Mouse (Mus musculus): ENCODE data around the gene Fam43b. TPM values are rescaled to one million over a fixed set of nuclear protein-coding genes. Genes with fewer than 3 reads are reported as not detected.

Fam43b gene
- polyA plus RNA-seq, 1 experiment from 2014 or later, result 9.1 TPM

GRCm38 (mm10) chr4:138358176-138358575 lies 38.2 kb downstream of the Fam43b start:
- H3K27ac ChIP-seq (ENCODE audit: low read depth, low read length), result no peak overlapping the region
- H3K9ac ChIP-seq (replicated peaks; ENCODE audit: low read depth, low read length), result no peak overlapping the region
- ATAC-seq (ENCODE audit: low read depth), result no peak
- 86% methylated on average over 3 of the region's 3 CpGs for WGBS
- H3K4me3 ChIP-seq (ENCODE audit: low read depth, low read length), result no peak overlapping the region
- H3K27me3 ChIP-seq (ENCODE audit: control insufficient read depth, insufficient read depth, low read length), result no peaks in the 10 kb centered on the region
- H3K4me1 ChIP-seq (ENCODE audit: control insufficient read depth, insufficient read depth, low read length), result peaks cover 5% of the 10 kb centered on the region; the same call in 1 of the 2 replicates
- no peak overlapping the region for H3K4me2 ChIP-seq (ENCODE audit: low read depth, low read length)
- no peaks in the 10 kb centered on the region for H3K9me3 ChIP-seq (ENCODE audit: control insufficient read depth, low read length)
- no peaks in the 10 kb centered on the region for H3K36me3 ChIP-seq (ENCODE audit: control insufficient read depth, insufficient read depth, low read length)

DNA sequence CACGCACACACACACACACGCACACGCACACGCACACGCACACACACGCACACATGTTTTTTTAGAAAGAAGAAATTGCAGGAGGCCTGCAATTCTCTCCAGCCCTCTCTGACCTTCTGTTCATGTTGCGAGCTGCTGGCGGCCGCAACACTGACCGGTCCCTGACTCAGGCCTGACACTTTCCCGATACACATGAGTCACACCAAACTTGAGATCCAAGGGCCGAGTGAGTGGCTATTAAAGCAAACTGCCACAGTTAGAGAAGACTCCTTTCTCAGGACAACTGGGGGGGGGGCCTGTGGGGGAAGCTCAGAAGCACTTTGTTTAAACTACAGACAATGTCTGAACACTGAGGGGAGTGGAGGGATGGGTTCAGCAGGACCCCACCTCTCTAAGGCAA lies 39.8 kb downstream of the Fam43b start:
- Histone ChIP-seq H3K4me1 (ENCODE audit: control insufficient read depth, insufficient read depth, low read length) (peaks cover 4% of the 10 kb centered on the region; the same call in 1 of the 2 replicates), H3K9ac (replicated peaks; ENCODE audit: low read depth, low read length) (no peak overlapping the region), H3K4me3 (ENCODE audit: low read depth, low read length) (no peak overlapping the region), H3K27me3 (ENCODE audit: control insufficient read depth, insufficient read depth, low read length) (no peaks in the 10 kb centered on the region), H3K36me3 (ENCODE audit: control insufficient read depth, insufficient read depth, low read length) (no peaks in the 10 kb centered on the region), H3K9me3 (ENCODE audit: control insufficient read depth, low read length) (no peaks in the 10 kb centered on the region), H3K27ac (ENCODE audit: low read depth, low read length) (no peak overlapping the region), H3K4me2 (ENCODE audit: low read depth, low read length) (no peak overlapping the region)
- ATAC-seq (ENCODE audit: low read depth), result no peak
- WGBS, result 92% methylated on average over 12 of the region's 12 CpGs

DNA sequence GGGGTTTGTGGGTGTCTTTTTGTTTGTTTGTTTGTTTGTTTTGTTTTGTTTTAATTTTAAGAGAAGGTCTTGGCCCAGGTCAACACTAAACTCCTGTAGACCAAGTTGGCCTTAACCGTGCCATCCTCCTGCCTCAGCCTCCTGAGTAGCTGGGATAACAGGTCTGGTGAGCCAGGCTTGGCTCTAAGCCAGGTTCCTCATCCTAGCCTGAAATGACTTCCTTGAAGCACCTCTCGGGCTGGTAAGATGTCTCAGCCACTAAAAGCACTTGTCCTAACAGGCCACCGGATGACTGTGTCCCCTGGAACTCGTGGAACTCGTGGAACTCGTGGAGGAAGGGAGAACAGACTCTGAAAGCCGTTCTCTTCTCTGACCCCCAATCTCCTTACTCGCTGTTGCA lies 40.2 kb downstream of the Fam43b start:
- Histone ChIP-seq H3K9ac (replicated peaks; ENCODE audit: low read depth, low read length) (no peak overlapping the region), H3K4me1 (ENCODE audit: control insufficient read depth, insufficient read depth, low read length) (peaks cover under 1% of the 10 kb centered on the region; the same call in 1 of the 2 replicates), H3K4me2 (ENCODE audit: low read depth, low read length) (no peak overlapping the region), H3K27me3 (ENCODE audit: control insufficient read depth, insufficient read depth, low read length) (no peaks in the 10 kb centered on the region), H3K36me3 (ENCODE audit: control insufficient read depth, insufficient read depth, low read length) (no peaks in the 10 kb centered on the region), H3K4me3 (ENCODE audit: low read depth, low read length) (no peak overlapping the region), H3K27ac (ENCODE audit: low read depth, low read length) (no peak overlapping the region), H3K9me3 (ENCODE audit: control insufficient read depth, low read length) (no peaks in the 10 kb centered on the region)
- no peak for ATAC-seq (ENCODE audit: low read depth)
- WGBS, result 88% methylated on average over 8 of the region's 8 CpGs

GRCm38 (mm10) chr4:138355496-138355895 lies 40.8 kb downstream of the Fam43b start:
- H3K4me3 ChIP-seq (ENCODE audit: low read depth, low read length), result no peak overlapping the region
- no peak overlapping the region for H3K9ac ChIP-seq (replicated peaks; ENCODE audit: low read depth, low read length)
- no peak for ATAC-seq (ENCODE audit: low read depth)
- H3K36me3 ChIP-seq (ENCODE audit: control insufficient read depth, insufficient read depth, low read length), result no peaks in the 10 kb centered on the region
- H3K27me3 ChIP-seq (ENCODE audit: control insufficient read depth, insufficient read depth, low read length), result no peaks in the 10 kb centered on the region
- no peak overlapping the region for H3K27ac ChIP-seq (ENCODE audit: low read depth, low read length)
- WGBS, result 97% methylated on average over 2 of the region's 2 CpGs
- no peak overlapping the region for H3K4me2 ChIP-seq (ENCODE audit: low read depth, low read length)
- H3K4me1 ChIP-seq (ENCODE audit: control insufficient read depth, insufficient read depth, low read length), result no peaks in the 10 kb centered on the region
- H3K9me3 ChIP-seq (ENCODE audit: control insufficient read depth, low read length), result no peaks in the 10 kb centered on the region

DNA sequence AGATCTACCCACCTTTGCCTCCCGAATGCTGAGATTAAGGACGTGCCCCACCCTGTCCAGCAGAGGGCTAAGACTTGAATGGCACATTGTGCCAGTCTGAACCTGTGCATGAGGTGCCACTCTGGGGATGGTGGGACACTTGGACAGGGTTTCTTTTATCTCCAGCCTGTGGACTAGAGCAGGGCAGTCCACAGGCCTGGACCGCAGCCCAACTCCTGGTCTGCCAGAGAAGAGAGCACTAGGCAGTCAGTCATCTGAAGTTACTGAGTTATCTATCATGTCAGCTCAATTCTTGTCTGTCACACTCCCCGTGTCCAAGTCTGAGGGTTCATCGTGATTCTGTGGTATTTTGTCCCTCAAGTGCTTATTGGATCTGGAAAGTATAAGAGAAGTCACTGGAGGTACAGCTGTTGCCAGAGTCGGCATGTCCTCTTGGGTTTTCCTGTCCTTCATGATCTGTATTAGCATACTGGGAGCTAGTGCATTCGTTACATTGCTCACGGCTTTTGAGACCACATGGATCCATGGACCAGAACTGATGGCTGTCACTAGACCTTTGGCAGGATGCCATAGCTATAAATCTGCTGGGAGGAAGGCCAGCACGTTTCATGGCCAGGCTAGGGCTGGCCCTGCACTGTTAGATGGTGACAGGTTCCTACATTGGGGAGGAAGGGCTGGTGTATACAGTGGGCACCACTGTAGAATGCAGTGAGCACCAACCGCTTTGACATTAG lies 42.7 kb downstream of the Fam43b start:
- H3K4me1 ChIP-seq (ENCODE audit: control insufficient read depth, insufficient read depth, low read length), result no peaks in the 10 kb centered on the region
- no peaks in the 10 kb centered on the region for H3K36me3 ChIP-seq (ENCODE audit: control insufficient read depth, insufficient read depth, low read length)
- WGBS, result 64% methylated on average over 10 of the region's 10 CpGs
- H3K27ac ChIP-seq (ENCODE audit: low read depth, low read length), result no peak overlapping the region
- H3K27me3 ChIP-seq (ENCODE audit: control insufficient read depth, insufficient read depth, low read length), result no peaks in the 10 kb centered on the region
- H3K9me3 ChIP-seq (ENCODE audit: control insufficient read depth, low read length), result no peaks in the 10 kb centered on the region
- no peak overlapping the region for H3K4me2 ChIP-seq (ENCODE audit: low read depth, low read length)
- no peak for ATAC-seq (ENCODE audit: low read depth)
- no peak overlapping the region for H3K9ac ChIP-seq (replicated peaks; ENCODE audit: low read depth, low read length)
- no peak overlapping the region for H3K4me3 ChIP-seq (ENCODE audit: low read depth, low read length)

DNA sequence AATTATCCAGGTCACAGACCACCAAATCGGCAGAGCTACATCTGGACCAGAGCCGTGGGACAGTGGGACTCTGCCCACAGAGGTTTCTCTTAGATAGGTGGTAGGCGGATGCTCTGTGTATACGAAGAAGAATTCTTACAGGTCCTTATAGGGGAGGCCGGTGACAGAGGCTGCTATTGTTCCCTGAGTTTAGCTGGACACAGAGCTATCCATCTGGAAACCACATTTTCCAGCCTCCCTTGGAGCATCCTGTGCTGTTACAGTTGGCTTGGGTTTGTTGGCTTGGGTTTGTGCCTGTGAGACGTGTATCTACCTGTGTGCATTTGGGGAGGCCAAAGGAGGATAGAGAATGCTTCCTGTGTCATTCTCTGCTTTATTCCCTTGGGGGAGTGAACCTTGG lies 43.6 kb downstream of the Fam43b start:
- H3K27me3 ChIP-seq (ENCODE audit: control insufficient read depth, insufficient read depth, low read length), result no peaks in the 10 kb centered on the region
- H3K4me3 ChIP-seq (ENCODE audit: low read depth, low read length), result no peak overlapping the region
- H3K4me2 ChIP-seq (ENCODE audit: low read depth, low read length), result no peak overlapping the region
- ATAC-seq (ENCODE audit: low read depth), result no peak
- no peak overlapping the region for H3K9ac ChIP-seq (replicated peaks; ENCODE audit: low read depth, low read length)
- H3K4me1 ChIP-seq (ENCODE audit: control insufficient read depth, insufficient read depth, low read length), result no peaks in the 10 kb centered on the region
- no peaks in the 10 kb centered on the region for H3K36me3 ChIP-seq (ENCODE audit: control insufficient read depth, insufficient read depth, low read length)
- H3K27ac ChIP-seq (ENCODE audit: low read depth, low read length), result no peak overlapping the region
- no peaks in the 10 kb centered on the region for H3K9me3 ChIP-seq (ENCODE audit: control insufficient read depth, low read length)
- WGBS, result 89% methylated on average over 6 of the region's 6 CpGs

DNA sequence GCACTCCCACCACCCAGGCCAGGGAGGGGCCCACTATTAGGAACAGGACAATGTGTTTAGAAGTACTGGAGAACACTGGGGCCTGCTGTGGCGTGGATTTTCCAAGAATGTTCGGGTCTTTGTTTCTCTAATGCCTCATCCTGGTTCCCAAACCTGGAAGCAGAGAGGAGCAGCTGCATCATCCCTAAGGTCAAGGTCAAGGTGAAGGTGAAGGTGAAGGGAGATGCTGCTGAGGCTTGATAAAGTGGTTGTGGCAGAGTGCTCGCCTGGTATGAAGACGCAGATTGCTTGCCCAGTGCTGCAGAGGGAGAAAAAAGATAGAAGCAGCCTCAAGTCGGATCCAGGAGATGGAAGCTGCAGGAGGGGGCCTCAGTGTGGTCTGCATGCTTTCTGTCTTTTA lies 44.5 kb downstream of the Fam43b start:
- no peaks in the 10 kb centered on the region for H3K9me3 ChIP-seq (ENCODE audit: control insufficient read depth, low read length)
- WGBS, result 87% methylated on average over 5 of the region's 5 CpGs
- H3K27ac ChIP-seq (ENCODE audit: low read depth, low read length), result no peak overlapping the region
- no peaks in the 10 kb centered on the region for H3K36me3 ChIP-seq (ENCODE audit: control insufficient read depth, insufficient read depth, low read length)
- H3K9ac ChIP-seq (replicated peaks; ENCODE audit: low read depth, low read length), result no peak overlapping the region
- no peaks in the 10 kb centered on the region for H3K27me3 ChIP-seq (ENCODE audit: control insufficient read depth, insufficient read depth, low read length)
- no peaks in the 10 kb centered on the region for H3K4me1 ChIP-seq (ENCODE audit: control insufficient read depth, insufficient read depth, low read length)
- ATAC-seq (ENCODE audit: low read depth), result no peak
- no peak overlapping the region for H3K4me3 ChIP-seq (ENCODE audit: low read depth, low read length)
- no peak overlapping the region for H3K4me2 ChIP-seq (ENCODE audit: low read depth, low read length)

GRCm38 (mm10) chr4:138348716-138349115 lies 47.6 kb downstream of the Fam43b start:
- H3K9me3 ChIP-seq (ENCODE audit: control insufficient read depth, low read length), result no peaks in the 10 kb centered on the region
- no peaks in the 10 kb centered on the region for H3K27me3 ChIP-seq (ENCODE audit: control insufficient read depth, insufficient read depth, low read length)
- H3K4me2 ChIP-seq (ENCODE audit: low read depth, low read length), result no peak overlapping the region
- H3K27ac ChIP-seq (ENCODE audit: low read depth, low read length), result no peak overlapping the region
- 87% methylated on average over 7 of the region's 7 CpGs for WGBS
- no peak overlapping the region for H3K4me3 ChIP-seq (ENCODE audit: low read depth, low read length)
- H3K4me1 ChIP-seq (ENCODE audit: control insufficient read depth, insufficient read depth, low read length), result no peaks in the 10 kb centered on the region
- ATAC-seq (ENCODE audit: low read depth), result no peak
- no peak overlapping the region for H3K9ac ChIP-seq (replicated peaks; ENCODE audit: low read depth, low read length)
- H3K36me3 ChIP-seq (ENCODE audit: control insufficient read depth, insufficient read depth, low read length), result no peaks in the 10 kb centered on the region

- Histone ChIP-seq H3K27ac (ENCODE audit: low read depth, low read length) (no peak overlapping the region), H3K27me3 (ENCODE audit: control insufficient read depth, insufficient read depth, low read length) (no peaks in the 10 kb centered on the region), H3K9me3 (ENCODE audit: control insufficient read depth, low read length) (no peaks in the 10 kb centered on the region), H3K4me2 (ENCODE audit: low read depth, low read length) (no peak overlapping the region), H3K9ac (replicated peaks; ENCODE audit: low read depth, low read length) (no peak overlapping the region), H3K4me1 (ENCODE audit: control insufficient read depth, insufficient read depth, low read length) (no peaks in the 10 kb centered on the region), H3K36me3 (ENCODE audit: control insufficient read depth, insufficient read depth, low read length) (no peaks in the 10 kb centered on the region), H3K4me3 (ENCODE audit: low read depth, low read length) (no peak overlapping the region)
- no peak for ATAC-seq (ENCODE audit: low read depth)
- 76% methylated on average over 1 of the region's 1 CpGs for WGBS
These were observed 49.0 kb downstream of the Fam43b start for GRCm38 (mm10) chr4:138347280-138347679.
